ENCODE assay signal across 25 mouse cellular contexts in the genomic region with DNA sequence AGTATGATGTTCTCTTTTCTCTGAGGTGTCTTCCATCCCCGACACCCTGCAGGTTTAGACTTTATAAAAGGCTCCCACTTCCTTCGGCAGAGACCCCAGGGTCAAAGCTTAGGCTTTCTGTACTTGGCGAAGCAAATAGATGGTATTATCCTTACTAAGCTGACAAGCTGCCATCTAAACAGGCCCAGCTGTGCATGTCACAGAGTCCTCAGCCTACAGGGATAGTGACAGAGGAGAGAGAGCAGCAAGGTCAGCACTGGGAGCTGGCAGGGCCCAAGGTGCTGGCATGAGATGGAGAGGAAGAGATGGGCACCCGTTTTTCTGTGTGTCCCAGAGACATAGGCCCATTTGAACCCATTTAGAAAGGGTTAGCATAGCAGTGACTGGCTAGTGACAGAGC.
DNase-seq lines count a peak whose midpoint lies in the region; ATAC-seq lines count a peak whose summit lies in the region.
"Had no signal": no experiment of that assay in that cellular context is flagged by ENCODE, and none has a peak within 500 bp of the region (broad histone marks: within the 10 kb centered on the region; RNA-seq: fewer than 3 reads in every experiment).

No protein-coding gene starts in this region.

- WGBS in forebrain, embryonic 15.5 days: 81% methylated on average over 4 of the region's 4 CpGs
- 83% methylated on average over 4 of the region's 4 CpGs for WGBS in forebrain, embryonic 11.5 days
- 61% methylated on average over 4 of the region's 4 CpGs for WGBS in liver, embryonic 13.5 days (ENCODE audit: insufficient replicate concordance)
- 66% methylated on average over 4 of the region's 4 CpGs for WGBS in liver, embryonic 11.5 days
- WGBS in midbrain, embryonic 13.5 days: 54% methylated on average over 4 of the region's 4 CpGs
- 58% methylated on average over 4 of the region's 4 CpGs for WGBS in midbrain, embryonic 11.5 days

- no peak overlapping the region for H3K4me2 ChIP-seq in forebrain, embryonic 15.5 days (replicated peaks)
- H3K4me2 ChIP-seq in forebrain, embryonic 11.5 days (ENCODE audit: low read depth, low read length, severe bottlenecking): no peak overlapping the region
- H3K4me2 ChIP-seq in liver, embryonic 13.5 days: no peak overlapping the region
- H3K4me2 ChIP-seq in liver, embryonic 11.5 days: no peak overlapping the region
- H3K4me2 ChIP-seq in midbrain, embryonic 13.5 days (replicated peaks): no peak overlapping the region
- H3K4me2 ChIP-seq in midbrain, embryonic 11.5 days: no peak overlapping the region
- H3K4me2 ChIP-seq: embryonic facial prominence, embryonic 15.5 days; forebrain, embryonic 12.5 days; heart, embryonic 13.5 days had no signal

- intact Hi-C loops in heart, postnatal 25 days (cut with DNase I): no loop called here

- no peak overlapping the region for H3K4me3 ChIP-seq in forebrain, embryonic 15.5 days
- H3K4me3 ChIP-seq in forebrain, embryonic 11.5 days (ENCODE audit: low read depth, low read length): no peak overlapping the region
- no peak overlapping the region for H3K4me3 ChIP-seq in liver, embryonic 13.5 days (replicated peaks)
- H3K4me3 ChIP-seq in liver, embryonic 11.5 days (ENCODE audit: low read depth, low read length): no peak overlapping the region
- no peak overlapping the region for H3K4me3 ChIP-seq in midbrain, embryonic 13.5 days (replicated peaks)
- H3K4me3 ChIP-seq in midbrain, embryonic 11.5 days (ENCODE audit: low read depth, low read length): no peak overlapping the region
- H3K4me3 ChIP-seq: embryonic facial prominence, embryonic 15.5 days; erythroblast, embryonic 14.5 days; forebrain, embryonic 12.5 days; gastrocnemius, adult 2 months; heart, embryonic 13.5 days had no signal

- no peaks in the 10 kb centered on the region for H3K9me3 ChIP-seq in forebrain, embryonic 15.5 days
- no peaks in the 10 kb centered on the region for H3K9me3 ChIP-seq in forebrain, embryonic 11.5 days (ENCODE audit: control insufficient read depth, low read length)
- H3K9me3 ChIP-seq in liver, embryonic 13.5 days (replicated peaks): no peaks in the 10 kb centered on the region
- H3K9me3 ChIP-seq in liver, embryonic 11.5 days (ENCODE audit: control insufficient read depth, low read length): no peaks in the 10 kb centered on the region
- no peaks in the 10 kb centered on the region for H3K9me3 ChIP-seq in midbrain, embryonic 13.5 days
- H3K9me3 ChIP-seq in midbrain, embryonic 11.5 days (ENCODE audit: control insufficient read depth, low read length): no peaks in the 10 kb centered on the region
- H3K9me3 ChIP-seq: embryonic facial prominence, embryonic 15.5 days; forebrain, embryonic 12.5 days; G1E; heart, embryonic 13.5 days had no signal

- H3K27ac ChIP-seq in forebrain, embryonic 15.5 days (replicated peaks): peak overlapping the region; percentile 20; the same call in 1 of the 2 replicates
- no peak overlapping the region for H3K27ac ChIP-seq in forebrain, embryonic 11.5 days (ENCODE audit: low read depth, low read length)
- H3K27ac ChIP-seq in liver, embryonic 13.5 days: peak overlapping the region; percentile 2; the same call in 1 of the 2 replicates
- no peak overlapping the region for H3K27ac ChIP-seq in liver, embryonic 11.5 days (ENCODE audit: low read depth, low read length)
- peak overlapping the region; percentile 7; the same call in 1 of the 2 replicates for H3K27ac ChIP-seq in midbrain, embryonic 13.5 days
- H3K27ac ChIP-seq in midbrain, embryonic 11.5 days (ENCODE audit: low read depth, low read length): no peak overlapping the region
- H3K27ac ChIP-seq: embryonic facial prominence, embryonic 15.5 days; forebrain, embryonic 12.5 days; gastrocnemius, adult 2 months; heart, embryonic 13.5 days had no signal

- H3K9ac ChIP-seq in forebrain, embryonic 15.5 days (replicated peaks): no peak overlapping the region
- H3K9ac ChIP-seq in forebrain, embryonic 11.5 days (ENCODE audit: low read length): no peak overlapping the region
- H3K9ac ChIP-seq in liver, embryonic 13.5 days: no peak overlapping the region
- H3K9ac ChIP-seq in liver, embryonic 11.5 days (ENCODE audit: low read depth, low read length): no peak overlapping the region; the same call in 1 of the 2 replicates
- H3K9ac ChIP-seq in midbrain, embryonic 13.5 days (replicated peaks): no peak overlapping the region
- no peak overlapping the region for H3K9ac ChIP-seq in midbrain, embryonic 11.5 days (ENCODE audit: low read length)
- H3K9ac ChIP-seq: embryonic facial prominence, embryonic 15.5 days; forebrain, embryonic 12.5 days; heart, embryonic 13.5 days had no signal

- no peaks in the 10 kb centered on the region for H3K36me3 ChIP-seq in forebrain, embryonic 15.5 days
- no peaks in the 10 kb centered on the region for H3K36me3 ChIP-seq in forebrain, embryonic 11.5 days (ENCODE audit: control insufficient read depth, insufficient read depth, low read length)
- H3K36me3 ChIP-seq in liver, embryonic 13.5 days: no peaks in the 10 kb centered on the region
- no peaks in the 10 kb centered on the region for H3K36me3 ChIP-seq in liver, embryonic 11.5 days (ENCODE audit: control insufficient read depth, insufficient read depth, low read length)
- H3K36me3 ChIP-seq in midbrain, embryonic 13.5 days: no peaks in the 10 kb centered on the region
- no peaks in the 10 kb centered on the region for H3K36me3 ChIP-seq in midbrain, embryonic 11.5 days (ENCODE audit: control insufficient read depth, insufficient read depth, low read length)
- H3K36me3 ChIP-seq: embryonic facial prominence, embryonic 15.5 days; forebrain, embryonic 12.5 days; G1E; heart, embryonic 13.5 days had no signal

- peaks cover 9% of the 10 kb centered on the region; the same call in 1 of the 2 replicates for H3K4me1 ChIP-seq in forebrain, embryonic 15.5 days
- H3K4me1 ChIP-seq in forebrain, embryonic 11.5 days (replicated peaks; ENCODE audit: control insufficient read depth, insufficient read depth, low read length): no peaks in the 10 kb centered on the region
- peaks cover 14% of the 10 kb centered on the region for H3K4me1 ChIP-seq in liver, embryonic 13.5 days (replicated peaks)
- peaks cover 5% of the 10 kb centered on the region for H3K4me1 ChIP-seq in liver, embryonic 11.5 days (replicated peaks; ENCODE audit: control insufficient read depth, insufficient read depth, low read length)
- peaks cover 25% of the 10 kb centered on the region for H3K4me1 ChIP-seq in midbrain, embryonic 13.5 days (replicated peaks)
- H3K4me1 ChIP-seq in midbrain, embryonic 11.5 days (ENCODE audit: control insufficient read depth, insufficient read depth, low read length): 0 out of 2 replicates have a peak, but pooled peaks cover 3% of the 10 kb centered on the region
- H3K4me1 ChIP-seq: embryonic facial prominence, embryonic 15.5 days had no signal

- no peak for DNase-seq in forebrain, embryonic 11.5 days (ENCODE audit: low spot score)
- DNase-seq in liver, embryonic 13.5 days: no peak
- no peak for DNase-seq in liver, embryonic 11.5 days (ENCODE audit: low spot score)
- no peak for DNase-seq in midbrain, embryonic 11.5 days (ENCODE audit: low spot score, missing footprints)
- peak; percentile 3 for DNase-seq in lung, postnatal 36 days
- no peak for DNase-seq in heart, postnatal 25 days (ENCODE audit: low spot score)
- DNase-seq: adrenal gland, adult 8-10 months; adrenal gland, postnatal 36 days; B cell, adult 2 months; cerebellum, adult 2 months; cerebellum, postnatal 10 days; embryo, embryonic 11 days; gastrocnemius, adult 2 months; gastrocnemius, postnatal 25 days; heart, adult 11 months; heart, postnatal 4 days had no signal

- no peak for ATAC-seq in forebrain, embryonic 15.5 days (replicated peaks)
- no peak for ATAC-seq in forebrain, embryonic 11.5 days (replicated peaks; ENCODE audit: low FRiP score)
- no peak for ATAC-seq in liver, embryonic 13.5 days (ENCODE audit: low read depth)
- no peak for ATAC-seq in liver, embryonic 11.5 days (replicated peaks; ENCODE audit: low FRiP score)
- ATAC-seq in midbrain, embryonic 13.5 days: no peak
- no peak for ATAC-seq in midbrain, embryonic 11.5 days (ENCODE audit: low FRiP score)
- ATAC-seq: CD4-positive, CD25-positive, alpha-beta regulatory T cell, adult 4 months; hindbrain, embryonic 16.5 days had no signal

- no peaks in the 10 kb centered on the region for H3K27me3 ChIP-seq in forebrain, embryonic 15.5 days
- H3K27me3 ChIP-seq in forebrain, embryonic 11.5 days (ENCODE audit: control insufficient read depth, insufficient read depth, low read length): no peaks in the 10 kb centered on the region
- no peaks in the 10 kb centered on the region; the same call in 1 of the 2 replicates for H3K27me3 ChIP-seq in liver, embryonic 13.5 days
- H3K27me3 ChIP-seq in liver, embryonic 11.5 days (replicated peaks; ENCODE audit: control insufficient read depth, insufficient read depth, low read length): no peaks in the 10 kb centered on the region; the same call in 1 of the 2 replicates
- no peaks in the 10 kb centered on the region for H3K27me3 ChIP-seq in midbrain, embryonic 13.5 days
- H3K27me3 ChIP-seq in midbrain, embryonic 11.5 days (ENCODE audit: control insufficient read depth, insufficient read depth, low read length): no peaks in the 10 kb centered on the region; the same call in 1 of the 2 replicates
- H3K27me3 ChIP-seq: embryonic facial prominence, embryonic 15.5 days had no signal

Comparison
In these comparisons a context has a peak if more than half of its experiments do, and no peak if none do; other contexts are left out.
1. H3K27ac ChIP-seq: peak in forebrain, embryonic 15.5 days (single experiment), liver, embryonic 13.5 days (single experiment) and midbrain, embryonic 13.5 days (single experiment); none in forebrain, embryonic 11.5 days (single experiment), liver, embryonic 11.5 days (single experiment) and midbrain, embryonic 11.5 days (single experiment).